Mouse (Mus musculus): Measurements from ENCODE around the gene Ubox5. TPM values are rescaled to one million over a fixed set of nuclear protein-coding genes. Genes with fewer than 3 reads are reported as not detected.

Ubox5 gene
- polyA plus RNA-seq (2012; fragmentation: generic; extraction: Trizol), result 1 to 10 TPM; 3.3 to 5.6 TPM

DNA sequence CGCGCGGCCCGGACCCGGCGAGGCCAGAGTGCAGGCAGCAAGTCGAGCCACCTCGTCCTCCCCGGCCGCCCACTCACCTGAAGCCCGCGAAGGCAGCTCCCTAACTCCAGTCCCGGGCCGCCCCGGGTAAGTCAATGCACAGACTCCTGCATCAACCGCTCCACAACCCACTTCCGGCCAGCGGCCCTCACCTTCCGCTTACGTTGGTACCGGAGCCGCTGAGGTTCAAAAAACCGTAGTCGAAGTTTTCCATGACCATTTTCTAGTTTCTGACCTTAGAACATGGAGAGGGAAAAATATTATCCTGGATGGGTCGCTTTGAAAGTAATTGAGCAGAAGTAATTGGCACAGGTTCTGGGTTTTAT is at the start of gene Ubox5, which contains the start of gene Fastkd5:
Gene Ubox5 (minus strand): TSS at position 200 of the 365 bp plus-strand sequence.
Gene Fastkd5 (minus strand): TSS at position 189 of the 365 bp plus-strand sequence.

DNA sequence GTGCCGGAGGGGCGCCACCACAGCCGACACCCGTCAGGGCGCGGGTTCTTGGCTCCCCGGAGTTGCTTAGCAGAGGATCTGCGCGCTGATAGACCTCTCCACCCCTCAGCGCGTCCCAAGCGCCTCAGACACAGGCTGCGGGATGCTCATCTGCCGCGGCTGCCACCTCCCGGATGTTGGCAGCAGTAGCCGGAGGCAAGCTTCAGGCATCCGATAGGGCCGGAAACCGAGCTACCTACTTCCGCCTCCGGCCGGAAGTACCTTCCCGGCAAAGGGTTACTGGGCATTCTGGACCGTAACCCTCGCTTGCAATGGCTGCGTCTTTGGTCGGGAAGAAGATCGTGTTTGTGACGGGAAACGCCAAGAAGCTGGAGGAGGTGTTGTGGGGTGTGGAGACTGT is 37.7 kb upstream of the Ubox5 start, which contains the start of gene Itpa:
Gene Itpa (plus strand): TSS at position 52 of the 400 bp plus-strand sequence.

DNA sequence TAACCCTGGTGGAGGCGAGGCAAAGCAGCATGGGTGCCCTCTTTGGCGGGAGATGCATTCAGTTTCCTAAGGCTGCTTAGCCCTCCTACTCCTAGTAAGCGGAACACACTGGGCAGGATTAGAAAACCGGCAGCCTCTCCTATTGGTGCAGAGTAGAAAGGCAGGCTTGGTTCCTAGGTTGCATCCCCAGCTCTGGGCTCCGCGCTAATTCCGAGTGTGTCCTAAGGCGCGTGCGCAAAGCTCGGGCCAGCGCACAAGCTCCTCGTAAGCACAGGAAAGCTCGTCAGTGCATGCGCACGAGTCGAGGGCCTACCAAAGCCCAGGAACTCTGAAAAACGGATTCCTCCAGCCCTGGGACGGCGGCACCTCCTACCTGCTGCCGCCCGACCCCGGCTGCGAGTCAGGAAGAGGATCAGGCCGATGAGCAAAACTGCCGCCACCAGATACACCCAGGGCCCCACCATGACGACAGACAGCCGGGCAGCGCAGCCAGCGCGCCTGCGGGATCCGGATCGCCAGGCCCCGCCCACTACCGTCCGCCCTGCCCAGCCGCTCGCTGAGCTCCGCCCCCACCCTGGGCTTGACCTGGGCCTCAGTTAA is 34.4 kb upstream of the Ubox5 start, which contains the start of gene Ddrgk1:
Gene Ddrgk1 (minus strand): TSS at position 558 of the 600 bp plus-strand sequence.

DNA sequence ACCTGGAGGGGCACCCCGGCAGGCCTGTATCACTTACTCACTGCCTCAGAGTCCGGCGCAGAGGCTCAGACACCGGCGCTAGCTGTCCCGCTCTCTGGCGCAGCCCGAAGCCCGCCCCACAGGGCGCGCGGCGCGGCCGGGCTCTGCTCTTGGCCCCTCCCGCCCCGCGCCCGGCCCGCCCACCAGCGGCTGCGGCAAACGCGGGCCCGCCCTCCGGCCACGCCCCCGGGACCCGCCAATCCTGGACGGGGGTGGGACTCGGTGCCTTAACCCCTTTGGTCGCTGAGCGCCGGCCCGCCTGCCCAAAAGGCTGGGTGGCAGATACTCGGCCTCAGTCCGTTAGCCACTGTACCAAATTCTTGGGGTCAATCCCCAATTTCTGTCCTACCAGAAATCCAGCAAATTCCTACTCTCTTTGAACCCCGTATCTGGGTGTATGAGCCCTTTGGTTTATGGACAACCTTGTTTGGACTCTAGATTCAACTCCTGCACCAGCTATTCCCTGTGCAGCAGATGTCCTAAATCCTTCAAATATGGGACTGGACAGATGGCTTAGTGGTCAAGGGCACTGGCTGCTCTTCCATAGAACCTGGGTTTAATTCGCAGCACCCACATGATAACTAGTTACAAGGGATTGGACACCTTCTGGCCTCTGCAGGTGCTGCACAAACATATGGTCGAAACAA is 13.0 kb upstream of the Ubox5 start, which contains the start of gene Lzts3:
Gene Lzts3 (minus strand): TSS at position 120 of the 686 bp plus-strand sequence.

DNA sequence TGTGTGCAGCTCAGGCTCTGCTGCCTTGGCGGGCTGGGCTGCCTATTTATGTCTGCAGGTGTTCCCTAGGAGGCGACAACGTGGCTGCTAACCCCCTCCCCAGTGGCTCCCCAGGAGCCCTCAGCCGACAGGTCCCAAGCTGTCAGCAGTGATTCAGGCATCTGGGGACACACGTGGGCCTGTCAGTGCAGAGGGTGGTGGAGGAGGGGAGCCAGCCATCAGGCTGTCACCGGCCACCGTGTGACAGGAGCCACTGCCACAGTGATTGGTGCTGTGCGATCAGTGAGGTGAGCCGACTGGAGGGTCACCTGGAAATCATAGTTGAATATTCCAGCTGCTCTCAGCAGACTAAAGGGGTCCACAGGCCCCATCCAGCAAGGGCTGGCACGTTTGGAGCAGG is 47.3 kb downstream of the Ubox5 start, which contains the start of gene Avp:
Gene Avp (minus strand): TSS at position 3 of the 400 bp plus-strand sequence.

DNA sequence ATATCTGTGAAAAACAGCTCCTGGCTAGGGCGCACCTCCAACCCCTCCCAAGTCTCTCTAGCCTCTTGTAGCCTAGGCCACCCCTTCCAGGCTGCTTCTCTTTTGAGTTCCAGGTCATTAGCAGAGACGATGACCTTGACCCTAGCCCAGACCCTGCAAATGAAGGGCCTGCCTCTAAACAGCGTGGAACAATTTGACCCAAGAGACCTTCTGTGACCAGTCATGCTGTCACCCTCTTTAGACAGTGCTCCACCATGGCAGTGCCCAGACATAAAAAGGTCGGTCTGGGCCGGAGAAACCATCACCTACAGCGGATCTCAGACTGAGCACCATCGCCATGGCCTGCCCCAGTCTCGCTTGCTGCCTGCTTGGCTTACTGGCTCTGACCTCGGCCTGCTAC is 54.0 kb downstream of the Ubox5 start, which contains the start of gene Oxt:
Gene Oxt (plus strand): TSS at position 301 of the 400 bp plus-strand sequence.

DNA sequence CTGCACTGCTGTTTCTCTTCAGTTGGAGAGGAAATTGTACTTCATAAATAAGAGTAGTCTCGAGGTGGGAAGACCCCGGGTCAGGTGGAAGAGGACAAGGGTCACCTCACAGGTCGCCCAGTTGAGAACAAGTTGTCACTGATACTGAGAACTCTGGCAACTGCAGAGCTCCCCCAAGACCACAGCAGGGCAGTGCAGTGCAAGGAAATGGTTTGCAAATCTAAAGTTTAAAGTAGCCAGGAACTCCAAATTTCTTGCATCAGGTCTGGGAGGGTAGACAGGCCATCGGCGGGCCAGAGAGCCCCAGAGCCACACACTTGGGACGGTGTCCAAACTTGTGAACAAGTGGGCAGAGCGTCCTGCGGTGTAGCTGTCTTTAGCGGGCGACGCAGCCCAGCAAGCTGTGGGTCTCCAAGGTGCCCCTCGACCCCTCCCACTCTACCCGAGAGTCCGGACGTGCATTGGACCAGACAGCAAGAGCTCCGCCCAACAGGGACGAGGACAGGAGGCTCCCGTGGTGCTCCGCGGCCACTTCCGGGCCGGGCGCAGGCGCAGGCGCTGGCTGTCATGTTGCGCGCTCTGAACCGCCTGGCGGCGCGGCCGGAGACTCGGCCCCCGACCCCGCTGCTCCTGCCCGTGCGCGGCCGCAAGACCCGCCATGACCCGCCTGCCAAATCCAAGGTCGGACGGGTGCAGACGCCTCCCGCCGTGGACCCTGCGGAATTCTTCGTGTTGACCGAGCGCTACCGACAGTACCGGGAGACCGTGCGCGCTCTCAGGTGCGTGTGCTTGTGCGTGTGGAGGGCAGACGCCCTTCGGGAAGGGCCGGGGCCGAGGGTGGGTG is 66.4 kb downstream of the Ubox5 start, which contains the start of gene Mrps26:
Gene Mrps26 (plus strand): TSS at position 531 of the 844 bp plus-strand sequence.

Other genes with a start within 250 kb of the Ubox5 start
- 1 to 10 TPM in 1 of 2 experiments, under 1 TPM in 1; 0.21 to 1.1 TPM for gene Cpxm1, start 232.5 kb downstream of the Ubox5 start, polyA plus RNA-seq (2012; fragmentation: generic; extraction: Trizol)
- gene Gm28372, start 224.8 kb downstream of the Ubox5 start, polyA plus RNA-seq (2012; fragmentation: generic; extraction: Trizol), result under 1 TPM in 1 of 2 experiments, not detected in 1; 0.05 TPM
- gene 1700020A23Rik, start 224.8 kb downstream of the Ubox5 start, polyA plus RNA-seq (2012; fragmentation: generic; extraction: Trizol), result not detected
- gene Tmem239, start 223.6 kb downstream of the Ubox5 start, polyA plus RNA-seq (2012; fragmentation: generic; extraction: Trizol), result not detected
- gene Vps16, start 205.7 kb downstream of the Ubox5 start, polyA plus RNA-seq (2012; fragmentation: generic; extraction: Trizol), result 10 to 100 TPM; 49.5 to 49.6 TPM
- gene Pced1a, start 205.3 kb downstream of the Ubox5 start, polyA plus RNA-seq (2012; fragmentation: generic; extraction: Trizol), result 10 to 100 TPM; 12.0 to 20.6 TPM
- 10 to 100 TPM in 1 of 2 experiments, 1 to 10 TPM in 1; 5.7 to 58.6 TPM for gene Ptpra, start 179.8 kb downstream of the Ubox5 start, polyA plus RNA-seq (2012; fragmentation: generic; extraction: Trizol)
- 100 to 1,000 TPM in 1 of 2 experiments, 10 to 100 TPM in 1; 72.9 to 129 TPM for gene Mrps26, start 66.3 kb downstream of the Ubox5 start, polyA plus RNA-seq (2012; fragmentation: generic; extraction: Trizol)
- gene Oxt, start 53.9 kb downstream of the Ubox5 start, polyA plus RNA-seq (2012; fragmentation: generic; extraction: Trizol), result not detected
- gene Avp, start 47.5 kb downstream of the Ubox5 start, polyA plus RNA-seq (2012; fragmentation: generic; extraction: Trizol), result not detected
- gene Fastkd5, start within 50 bp of the Ubox5 start, polyA plus RNA-seq (2012; fragmentation: generic; extraction: Trizol), result 1 to 10 TPM in 1 of 2 experiments, under 1 TPM in 1; 0.94 to 2.1 TPM
- 1 to 10 TPM; 2.9 to 6.8 TPM for gene Lzts3, start 12.8 kb upstream of the Ubox5 start, polyA plus RNA-seq (2012; fragmentation: generic; extraction: Trizol)
- gene Ddrgk1, start 34.6 kb upstream of the Ubox5 start, polyA plus RNA-seq (2012; fragmentation: generic; extraction: Trizol), result 100 to 1,000 TPM; 125 to 144 TPM
- 10 to 100 TPM; 24.9 to 37.4 TPM for gene Itpa, start 37.6 kb upstream of the Ubox5 start, polyA plus RNA-seq (2012; fragmentation: generic; extraction: Trizol)
- gene Slc4a11, start 67.5 kb upstream of the Ubox5 start, polyA plus RNA-seq (2012; fragmentation: generic; extraction: Trizol), result under 1 TPM; 0.13 to 0.47 TPM

All from C3H10T1/2 (cell line).